Mouse (Mus musculus): ENCODE measurements around the gene Lrrc20. TPM values are rescaled to one million over a fixed set of nuclear protein-coding genes. Genes with fewer than 3 reads are reported as not detected.

Gene Lrrc20
- 1 to 10 TPM; 9.2 to 9.7 TPM for total RNA-seq (2023)

DNA sequence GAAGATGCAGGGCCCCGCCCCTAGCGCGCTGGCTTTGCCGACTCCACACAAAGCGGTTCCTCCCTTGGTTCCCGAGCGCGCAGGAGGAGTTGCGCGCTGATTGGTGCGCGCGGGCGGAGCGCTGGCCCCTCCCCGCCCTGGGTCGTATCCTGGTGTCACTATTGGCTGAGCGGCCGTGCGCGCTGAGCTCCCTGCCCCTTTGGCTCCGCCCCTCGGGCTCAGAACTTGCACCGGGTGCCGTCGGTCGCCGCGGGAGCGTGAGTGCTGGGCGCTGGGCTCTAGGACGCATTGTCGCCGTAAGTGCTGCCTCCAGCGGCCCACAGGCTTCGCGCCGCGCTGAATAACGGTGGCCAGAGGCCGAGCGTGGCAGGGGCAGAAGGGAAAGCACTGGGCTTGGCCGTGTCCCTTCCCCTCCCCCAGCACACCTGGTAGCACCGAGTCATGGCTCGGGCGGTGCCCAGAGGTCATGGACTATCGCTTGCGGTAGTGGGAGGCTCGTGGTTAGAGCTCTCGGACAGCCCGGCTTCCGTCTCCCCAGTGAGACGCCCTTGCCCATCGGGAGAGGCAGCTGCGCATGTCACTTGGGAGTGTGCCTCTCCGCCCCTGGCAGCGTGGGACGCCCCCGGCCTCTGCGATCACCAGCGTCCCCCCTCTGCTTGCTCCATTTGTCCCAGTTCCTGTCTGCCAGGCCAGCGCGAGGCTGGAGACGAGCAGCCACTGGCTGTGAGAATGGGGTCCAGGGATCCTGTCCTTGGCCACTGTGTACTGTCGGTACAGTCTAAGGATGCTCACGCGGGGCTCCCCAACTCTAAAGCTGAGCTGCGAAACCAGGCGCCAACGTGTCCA lies at the start of gene Lrrc20:
Gene Lrrc20 (plus strand): TSS at position 208 of the 846 bp plus-strand sequence.

DNA sequence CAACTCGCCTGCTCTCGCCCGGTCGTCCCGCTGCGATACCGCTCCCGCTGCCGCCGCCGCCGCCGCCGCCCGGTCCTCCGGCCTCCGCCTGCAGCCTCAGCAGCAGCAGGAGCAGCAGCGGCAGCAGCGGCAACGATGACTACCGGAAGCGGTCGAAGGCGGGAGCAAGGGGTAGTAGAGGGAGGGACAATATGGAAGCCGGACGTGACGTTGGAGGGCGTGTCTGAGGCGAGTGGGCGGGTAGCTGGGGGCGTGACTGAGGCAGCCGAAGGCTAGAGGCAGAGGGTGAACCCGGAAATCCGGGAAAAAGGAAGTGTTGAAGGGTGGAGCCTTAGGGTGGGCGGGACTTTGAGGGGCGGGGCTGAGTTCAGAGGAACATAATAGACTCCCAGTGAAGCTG lies 23.0 kb upstream of the Lrrc20 start, which contains the start of gene Eif4ebp2:
Gene Eif4ebp2 (minus strand): TSS at position 17 of the 400 bp plus-strand sequence.

Other genes starting within 250 kb of the Lrrc20 start
- under 1 TPM; 0.09 to 0.13 TPM for gene Adamts14, start 202.4 kb upstream of the Lrrc20 start, total RNA-seq (2023)
- gene Prf1, start 178.0 kb upstream of the Lrrc20 start, total RNA-seq (2023): under 1 TPM; 0.21 to 0.45 TPM
- 10 to 100 TPM in 1 of 2 experiments, 1 to 10 TPM in 1; 7.6 to 10.5 TPM for gene Pald1, start 92.3 kb upstream of the Lrrc20 start, total RNA-seq (2023)
- gene Nodal, start 57.8 kb upstream of the Lrrc20 start, total RNA-seq (2023): not detected
- 100 to 1,000 TPM; 129 to 132 TPM for gene Eif4ebp2, start 23.1 kb upstream of the Lrrc20 start, total RNA-seq (2023)
- not detected for gene Npffr1, start 119.7 kb downstream of the Lrrc20 start, total RNA-seq (2023)
- gene Ppa1, start 172.8 kb downstream of the Lrrc20 start, total RNA-seq (2023): 1 to 10 TPM; 5.3 to 6.4 TPM
- gene Sar1a, start 204.5 kb downstream of the Lrrc20 start, total RNA-seq (2023): 100 to 1,000 TPM; 166 to 201 TPM
- 10 to 100 TPM; 18.0 to 20.8 TPM for gene Tysnd1, start 219.7 kb downstream of the Lrrc20 start, total RNA-seq (2023)
- 10 to 100 TPM; 11.8 to 14.7 TPM for gene Aifm2, start 239.5 kb downstream of the Lrrc20 start, total RNA-seq (2023)